Mouse (Mus musculus): ENCODE measurements at regions not wholly inside any gene's neighbourhood (a gene's known extent, or its start where the extent isn't known, plus 50 kb on each side); places are given as distances from the start of the nearest gene placed in this dataset.

GRCm38 (mm10) chr12:9271484-9271883 is 241.7 kb downstream of the Ttc32 start:
- H3K4me2 ChIP-seq (ENCODE audit: low read depth, low read length) = no peak overlapping the region
- no peak overlapping the region for H3K9ac ChIP-seq (ENCODE audit: low read depth, low read length)
- 72% methylated on average over 2 of the region's 2 CpGs for whole genome bisulfite sequencing (ENCODE audit: insufficient replicate concordance)

DNA sequence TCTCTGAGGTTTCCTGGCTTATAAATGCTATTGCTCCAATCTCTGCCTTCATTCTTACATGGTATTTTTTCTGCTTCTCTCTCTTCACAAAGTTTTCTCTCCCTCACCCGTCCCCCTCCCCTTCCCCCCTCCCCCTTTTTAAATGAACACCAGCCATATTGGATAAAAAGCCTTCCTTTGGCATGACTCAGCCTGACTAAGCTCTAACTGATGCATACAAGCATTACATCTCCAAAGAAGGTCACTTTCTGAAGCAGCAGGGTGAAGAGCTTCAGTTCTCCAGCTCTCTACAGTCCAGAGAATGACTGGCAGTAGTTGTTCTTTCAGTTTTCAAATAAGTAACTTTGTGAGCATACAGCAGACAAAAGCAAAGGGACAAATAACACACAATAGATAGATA is 244.4 kb downstream of the Ttc32 start:
- H3K27ac ChIP-seq (ENCODE audit: low read length) = no peak overlapping the region
- no peak for ATAC-seq (ENCODE audit: low read depth)
- H3K9me3 ChIP-seq (replicated peaks; ENCODE audit: control insufficient read depth, low read length) = no peaks in the 10 kb centered on the region
- H3K27me3 ChIP-seq (ENCODE audit: control insufficient read depth, insufficient read depth, low read depth, low read length) = no peaks in the 10 kb centered on the region
- H3K4me2 ChIP-seq (ENCODE audit: low read depth, low read length) = no peak overlapping the region
- no peak overlapping the region for H3K9ac ChIP-seq (ENCODE audit: low read depth, low read length)
- H3K36me3 ChIP-seq (ENCODE audit: control insufficient read depth, insufficient read depth) = no peaks in the 10 kb centered on the region
- 28% methylated on average over 1 of the region's 1 CpGs for WGBS (ENCODE audit: insufficient replicate concordance)
- no peaks in the 10 kb centered on the region for H3K4me1 ChIP-seq (ENCODE audit: control insufficient read depth, low read depth, low read length)
- no peak overlapping the region for H3K4me3 ChIP-seq (ENCODE audit: low read depth, low read length)

More at GRCm38 (mm10) chr12:9271484-9271883, 241.7 kb downstream of the Ttc32 start:
- H3K27me3 ChIP-seq (ENCODE audit: control insufficient read depth, insufficient read depth, low read depth, low read length) = no peaks in the 10 kb centered on the region
- H3K4me3 ChIP-seq (ENCODE audit: low read depth, low read length) = no peak overlapping the region
- H3K9me3 ChIP-seq (replicated peaks; ENCODE audit: control insufficient read depth, low read length) = no peaks in the 10 kb centered on the region
- H3K27ac ChIP-seq (ENCODE audit: low read length) = no peak overlapping the region
- ATAC-seq (ENCODE audit: low read depth) = no peak
- H3K36me3 ChIP-seq (ENCODE audit: control insufficient read depth, insufficient read depth) = no peaks in the 10 kb centered on the region
- H3K4me1 ChIP-seq (ENCODE audit: control insufficient read depth, low read depth, low read length) = no peaks in the 10 kb centered on the region

DNA sequence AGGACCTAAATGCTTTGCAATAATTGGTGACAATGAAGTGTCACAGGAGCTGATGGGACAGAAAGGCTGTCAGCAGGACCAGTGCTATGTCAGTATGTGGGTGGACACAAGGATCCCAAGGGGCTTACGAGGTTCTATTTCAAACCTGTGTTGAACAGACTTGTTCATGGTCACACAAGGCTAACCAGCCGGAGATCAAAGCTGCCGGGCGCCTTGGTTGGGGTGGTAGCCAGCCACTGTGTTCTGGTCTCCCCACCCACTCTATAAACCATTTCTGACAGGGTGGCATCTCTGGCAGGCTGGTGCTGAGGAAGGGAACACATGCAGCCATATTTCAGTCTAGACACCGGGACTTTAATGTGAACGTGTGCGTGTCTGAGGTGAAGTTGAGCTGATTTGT is 245.9 kb downstream of the Ttc32 start:
- Histone ChIP-seq H3K27me3 (ENCODE audit: control insufficient read depth, insufficient read depth, low read depth, low read length) (no peaks in the 10 kb centered on the region), H3K4me1 (ENCODE audit: control insufficient read depth, low read depth, low read length) (no peaks in the 10 kb centered on the region), H3K4me2 (ENCODE audit: low read depth, low read length) (no peak overlapping the region), H3K36me3 (ENCODE audit: control insufficient read depth, insufficient read depth) (no peaks in the 10 kb centered on the region), H3K27ac (ENCODE audit: low read length) (no peak overlapping the region), H3K4me3 (ENCODE audit: low read depth, low read length) (no peak overlapping the region), H3K9me3 (replicated peaks; ENCODE audit: control insufficient read depth, low read length) (no peaks in the 10 kb centered on the region), H3K9ac (ENCODE audit: low read depth, low read length) (no peak overlapping the region)
- ATAC-seq (ENCODE audit: low read depth) = no peak
- 66% methylated on average over 7 of the region's 7 CpGs for WGBS (ENCODE audit: insufficient replicate concordance)

- Histone ChIP-seq H3K4me1 (ENCODE audit: control insufficient read depth, low read depth, low read length) (no peaks in the 10 kb centered on the region), H3K27me3 (ENCODE audit: control insufficient read depth, insufficient read depth, low read depth, low read length) (no peaks in the 10 kb centered on the region), H3K27ac (ENCODE audit: low read length) (no peak overlapping the region), H3K9ac (ENCODE audit: low read depth, low read length) (no peak overlapping the region), H3K9me3 (replicated peaks; ENCODE audit: control insufficient read depth, low read length) (no peaks in the 10 kb centered on the region), H3K36me3 (ENCODE audit: control insufficient read depth, insufficient read depth) (no peaks in the 10 kb centered on the region), H3K4me2 (ENCODE audit: low read depth, low read length) (no peak overlapping the region), H3K4me3 (ENCODE audit: low read depth, low read length) (no peak overlapping the region)
- no peak for ATAC-seq (ENCODE audit: low read depth)
- WGBS (ENCODE audit: insufficient replicate concordance) = 36% methylated on average over 5 of the region's 5 CpGs
Observed at GRCm38 (mm10) chr12:9278735-9279134, 248.9 kb downstream of the Ttc32 start.

DNA sequence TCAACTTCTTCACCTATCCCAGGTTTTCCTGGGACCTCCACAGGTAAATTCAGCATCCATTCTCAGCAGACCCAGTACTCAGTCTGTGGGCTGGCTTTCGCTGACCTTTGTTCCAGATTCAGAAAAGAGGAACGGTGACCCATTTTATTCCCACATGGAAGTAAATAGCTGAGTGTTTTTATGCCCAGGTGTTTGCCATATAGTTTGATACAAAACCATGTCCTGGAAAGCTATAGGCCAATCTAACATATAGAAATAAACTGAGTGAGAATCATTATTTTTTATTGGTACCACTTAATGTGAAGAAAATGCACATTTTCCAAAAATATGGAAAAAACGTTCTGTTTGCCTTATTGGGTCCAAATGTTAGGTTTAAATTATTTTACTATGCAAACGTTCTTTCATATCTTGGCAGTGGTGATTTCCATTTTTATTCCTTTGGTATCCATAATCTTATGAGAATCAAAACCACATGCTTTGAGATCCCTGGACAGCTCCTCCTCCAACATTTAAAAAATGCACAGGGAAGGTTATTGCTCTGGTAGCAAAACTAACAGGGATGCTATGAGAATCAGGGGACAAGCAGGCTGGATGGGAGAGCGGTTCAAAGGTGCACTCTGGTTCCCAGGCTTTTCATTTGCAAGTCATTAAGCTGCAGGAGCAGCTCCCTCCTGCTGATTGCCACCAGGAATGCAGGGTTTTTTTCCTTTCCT is 250.3 kb downstream of the Ttc32 start:
- no peak overlapping the region for H3K4me3 ChIP-seq (ENCODE audit: low read depth, low read length)
- WGBS (ENCODE audit: insufficient replicate concordance) = 36% methylated on average over 5 of the region's 5 CpGs
- no peak overlapping the region for H3K4me2 ChIP-seq (ENCODE audit: low read depth, low read length)
- H3K36me3 ChIP-seq (ENCODE audit: control insufficient read depth, insufficient read depth) = no peaks in the 10 kb centered on the region
- no peak for ATAC-seq (ENCODE audit: low read depth)
- H3K27ac ChIP-seq (ENCODE audit: low read length) = no peak overlapping the region
- no peaks in the 10 kb centered on the region for H3K9me3 ChIP-seq (replicated peaks; ENCODE audit: control insufficient read depth, low read length)
- H3K4me1 ChIP-seq (ENCODE audit: control insufficient read depth, low read depth, low read length) = no peaks in the 10 kb centered on the region
- H3K9ac ChIP-seq (ENCODE audit: low read depth, low read length) = no peak overlapping the region
- no peaks in the 10 kb centered on the region for H3K27me3 ChIP-seq (ENCODE audit: control insufficient read depth, insufficient read depth, low read depth, low read length)

DNA sequence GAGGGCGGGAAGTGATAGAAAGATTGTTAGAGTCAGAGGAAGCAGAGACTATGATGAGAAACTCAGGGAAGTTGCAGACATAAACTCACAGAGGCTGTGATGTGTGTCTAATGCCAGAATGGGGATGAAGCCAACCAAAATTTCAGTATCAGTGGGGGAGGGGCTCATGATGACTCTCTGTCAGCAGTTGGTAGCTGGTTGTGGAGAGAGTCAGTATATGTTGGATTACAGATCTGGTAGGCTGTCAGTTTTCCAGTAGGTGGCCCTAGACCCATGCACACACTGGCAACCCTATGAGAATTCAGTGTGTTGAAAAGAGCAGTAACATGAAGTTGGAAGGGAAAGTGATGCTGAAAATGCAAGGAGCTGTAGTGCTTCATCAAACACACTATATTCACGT is 257.5 kb downstream of the Ttc32 start:
- no peak for ATAC-seq (ENCODE audit: low read depth)
- no peak overlapping the region for H3K9ac ChIP-seq (ENCODE audit: low read depth, low read length)
- no peaks in the 10 kb centered on the region for H3K9me3 ChIP-seq (replicated peaks; ENCODE audit: control insufficient read depth, low read length)
- H3K27me3 ChIP-seq (ENCODE audit: control insufficient read depth, insufficient read depth, low read depth, low read length) = no peaks in the 10 kb centered on the region
- no peaks in the 10 kb centered on the region for H3K4me1 ChIP-seq (ENCODE audit: control insufficient read depth, low read depth, low read length)
- WGBS (ENCODE audit: insufficient replicate concordance) = 47% methylated on average over 2 of the region's 2 CpGs
- H3K4me3 ChIP-seq (ENCODE audit: low read depth, low read length) = no peak overlapping the region
- no peaks in the 10 kb centered on the region for H3K36me3 ChIP-seq (ENCODE audit: control insufficient read depth, insufficient read depth)
- H3K27ac ChIP-seq (ENCODE audit: low read length) = no peak overlapping the region
- H3K4me2 ChIP-seq (ENCODE audit: low read depth, low read length) = no peak overlapping the region

- ATAC-seq (ENCODE audit: low read depth) = no peak
- Histone ChIP-seq H3K4me2 (ENCODE audit: low read depth, low read length) (no peak overlapping the region), H3K27ac (ENCODE audit: low read length) (no peak overlapping the region), H3K9me3 (replicated peaks; ENCODE audit: control insufficient read depth, low read length) (no peaks in the 10 kb centered on the region), H3K27me3 (ENCODE audit: control insufficient read depth, insufficient read depth, low read depth, low read length) (no peaks in the 10 kb centered on the region), H3K9ac (ENCODE audit: low read depth, low read length) (no peak overlapping the region), H3K4me1 (ENCODE audit: control insufficient read depth, low read depth, low read length) (no peaks in the 10 kb centered on the region), H3K4me3 (ENCODE audit: low read depth, low read length) (no peak overlapping the region), H3K36me3 (ENCODE audit: control insufficient read depth, insufficient read depth) (no peaks in the 10 kb centered on the region)
Observed at GRCm38 (mm10) chr12:9292656-9293055, 262.9 kb downstream of the Ttc32 start.

- 50% methylated on average over 3 of the region's 3 CpGs for WGBS (ENCODE audit: insufficient replicate concordance)
- H3K36me3 ChIP-seq (ENCODE audit: control insufficient read depth, insufficient read depth) = no peaks in the 10 kb centered on the region
- H3K9ac ChIP-seq (ENCODE audit: low read depth, low read length) = no peak overlapping the region
- no peaks in the 10 kb centered on the region for H3K9me3 ChIP-seq (replicated peaks; ENCODE audit: control insufficient read depth, low read length)
- no peak overlapping the region for H3K4me3 ChIP-seq (ENCODE audit: low read depth, low read length)
- H3K4me2 ChIP-seq (ENCODE audit: low read depth, low read length) = no peak overlapping the region
- ATAC-seq (ENCODE audit: low read depth) = no peak
- H3K27me3 ChIP-seq (ENCODE audit: control insufficient read depth, insufficient read depth, low read depth, low read length) = no peaks in the 10 kb centered on the region
- no peaks in the 10 kb centered on the region for H3K4me1 ChIP-seq (ENCODE audit: control insufficient read depth, low read depth, low read length)
- H3K27ac ChIP-seq (ENCODE audit: low read length) = no peak overlapping the region
Observed at GRCm38 (mm10) chr12:9295211-9295610, 265.4 kb downstream of the Ttc32 start.

DNA sequence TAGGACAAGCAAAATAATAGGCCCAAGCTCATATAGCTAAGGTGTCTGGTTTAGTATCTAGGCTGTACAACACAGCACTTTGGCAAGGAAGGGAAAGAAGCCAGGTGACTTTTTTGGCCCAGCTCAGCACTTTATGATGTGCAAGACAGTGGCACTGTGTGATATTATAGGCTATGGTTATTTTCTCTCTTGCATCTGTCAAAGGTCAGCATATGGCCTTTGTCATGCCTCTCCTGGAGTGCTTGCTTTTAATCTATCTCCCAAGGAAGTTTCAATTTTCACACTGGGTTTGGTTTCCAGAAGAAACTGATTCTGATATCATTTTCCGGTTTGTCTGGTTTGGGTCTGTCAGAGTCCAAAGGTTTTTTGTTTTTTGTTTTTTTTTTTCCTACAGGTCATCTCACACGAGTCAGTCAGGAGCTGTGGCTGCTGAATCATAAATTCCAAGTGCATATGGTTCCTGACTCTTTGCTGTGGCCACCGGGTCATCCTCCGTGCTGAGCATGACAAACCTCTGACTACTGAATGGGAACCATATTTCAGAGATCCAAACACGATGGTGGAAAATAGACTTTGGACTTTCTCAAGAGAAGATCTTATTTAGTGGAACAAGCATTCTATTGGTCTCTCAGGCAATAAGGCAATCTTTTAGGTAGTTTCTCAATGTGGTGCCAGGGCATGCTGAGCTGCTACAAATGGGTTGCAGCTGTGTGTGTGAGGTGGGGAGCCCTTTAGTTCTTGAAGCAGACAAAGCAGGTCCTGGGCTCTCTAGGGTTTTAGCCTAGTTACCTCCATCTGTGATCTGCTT is 269.3 kb downstream of the Ttc32 start:
- Histone ChIP-seq H3K4me2 (ENCODE audit: low read depth, low read length) (no peak overlapping the region), H3K9ac (ENCODE audit: low read depth, low read length) (no peak overlapping the region), H3K27ac (ENCODE audit: low read length) (no peak overlapping the region), H3K36me3 (ENCODE audit: control insufficient read depth, insufficient read depth) (no peaks in the 10 kb centered on the region), H3K9me3 (replicated peaks; ENCODE audit: control insufficient read depth, low read length) (no peaks in the 10 kb centered on the region), H3K4me3 (ENCODE audit: low read depth, low read length) (no peak overlapping the region), H3K27me3 (ENCODE audit: control insufficient read depth, insufficient read depth, low read depth, low read length) (no peaks in the 10 kb centered on the region), H3K4me1 (ENCODE audit: control insufficient read depth, low read depth, low read length) (no peaks in the 10 kb centered on the region)
- WGBS (ENCODE audit: insufficient replicate concordance) = 57% methylated on average over 5 of the region's 5 CpGs
- ATAC-seq (ENCODE audit: low read depth) = no peak

Data from liver, embryonic 16.5 days (tissue).